Mouse (Mus musculus): ENCODE measurements at regions not wholly inside any gene's neighbourhood (a gene's known extent, or its start where the extent isn't known, plus 50 kb on each side); places are given as distances from the start of the nearest gene placed in this dataset.

GRCm38 (mm10) chr5:12124935-12125334 lies 207.1 kb downstream of the 4933402N22Rik start:
- TF ChIP-seq CEBPB (IDR thresholded peaks at IDR 0.05; ENCODE audit: low read depth), result no peak
- no peak for TF ChIP-seq MAX (IDR thresholded peaks at IDR 0.05)
- TF ChIP-seq CTCF (IDR thresholded peaks at IDR 0.05; ENCODE audit: control insufficient read depth, insufficient read depth, insufficient read length), result no peak
- no peak for TF ChIP-seq USF1 (IDR thresholded peaks at IDR 0.05; ENCODE audit: low read depth)
- TF ChIP-seq MYOD1 (IDR thresholded peaks at IDR 0.05; ENCODE audit: control insufficient read depth, insufficient read length, low read depth), result no peak
- TF ChIP-seq FOSL1 (IDR thresholded peaks at IDR 0.05; ENCODE audit: insufficient read depth, low read length, poor library complexity, severe bottlenecking), result no peak

Measured in C2C12 (cell line).